Mouse (Mus musculus): Measurements from ENCODE around the gene Olfr129. TPM values are rescaled to one million over a fixed set of nuclear protein-coding genes. Genes with fewer than 3 reads are reported as not detected.

Olfr129 gene
- not detected for total RNA-seq (2023)

DNA sequence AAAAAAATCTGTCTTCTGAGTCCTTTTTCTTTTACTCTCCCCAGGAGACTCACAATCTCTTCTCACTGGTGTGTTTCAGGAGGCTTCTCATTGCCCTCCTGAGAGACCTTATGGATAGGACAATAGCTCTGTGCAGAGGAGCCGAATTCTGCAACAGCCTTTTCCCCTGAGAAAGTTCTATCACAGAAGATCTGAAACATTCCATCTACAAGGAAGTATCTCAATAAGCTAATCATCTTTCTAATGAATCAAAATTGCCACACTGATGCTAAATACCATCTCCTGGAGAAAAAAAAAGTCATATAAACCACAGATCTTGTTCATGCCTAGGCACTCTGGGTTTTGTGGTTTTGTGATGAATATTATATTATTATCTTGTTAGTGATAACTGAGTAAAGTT lies at the start of gene Olfr129:
Gene Olfr129 (minus strand): TSS at position 101 of the 400 bp plus-strand sequence.

DNA sequence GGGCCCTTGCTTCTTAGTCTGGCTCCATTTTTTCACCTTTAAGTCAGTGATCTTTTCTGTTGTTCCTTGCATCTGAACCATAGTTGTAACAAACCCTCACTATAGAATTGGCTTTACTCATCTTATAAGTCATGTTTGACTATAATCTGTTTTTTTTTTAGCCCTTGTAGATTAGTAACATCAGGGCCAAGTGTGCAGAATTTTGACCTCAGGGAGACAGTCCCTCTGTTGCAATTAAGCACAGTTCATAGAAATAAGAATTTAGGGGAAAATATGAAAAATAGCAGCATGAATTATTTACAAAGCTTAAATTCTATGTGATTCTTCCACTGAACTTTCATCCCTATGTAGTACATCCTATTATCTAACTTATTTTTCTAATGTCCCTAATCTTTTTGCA lies 28.7 kb upstream of the Olfr129 start, which contains the start of gene Olfr131:
Gene Olfr131 (minus strand): TSS at position 101 of the 400 bp plus-strand sequence.

DNA sequence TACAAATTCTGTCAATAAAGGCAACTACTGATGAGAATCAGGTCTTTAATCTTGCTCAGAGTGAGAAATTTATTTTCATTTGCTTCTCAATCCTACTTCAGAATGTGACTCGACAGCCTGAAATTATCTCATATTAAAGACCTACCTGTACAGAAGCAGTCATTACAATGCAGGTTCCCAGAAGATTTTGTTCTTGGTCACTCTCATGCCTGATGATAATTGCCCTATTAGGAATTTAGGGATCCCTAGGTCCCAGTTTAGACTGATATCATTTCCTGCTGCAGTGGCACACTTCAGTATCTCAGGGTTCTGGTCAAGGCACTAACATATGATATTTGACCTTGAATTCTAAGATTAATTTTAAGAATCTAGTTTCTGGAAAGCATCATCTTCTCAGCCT lies 3.7 kb upstream of the Olfr129 start, which contains the start of gene Olfr130:
Gene Olfr130 (plus strand): TSS at position 301 of the 400 bp plus-strand sequence.

Other genes starting within 250 kb of the Olfr129 start
- gene Olfr125, start 227.1 kb downstream of the Olfr129 start, total RNA-seq (2023), result not detected
- gene Olfr126, start 212.6 kb downstream of the Olfr129 start, total RNA-seq (2023), result not detected
- gene Olfr127, start 159.6 kb downstream of the Olfr129 start, total RNA-seq (2023), result not detected
- not detected for gene Olfr128, start 139.5 kb downstream of the Olfr129 start, total RNA-seq (2023)
- not detected for gene Olfr761, start 107.0 kb downstream of the Olfr129 start, total RNA-seq (2023)
- not detected for gene Olfr130, start 3.8 kb upstream of the Olfr129 start, total RNA-seq (2023)
- not detected for gene Olfr131, start 28.6 kb upstream of the Olfr129 start, total RNA-seq (2023)
- gene Olfr132, start 74.4 kb upstream of the Olfr129 start, total RNA-seq (2023), result not detected
- gene Olfr133, start 85.2 kb upstream of the Olfr129 start, total RNA-seq (2023), result not detected
- gene Olfr134, start 111.3 kb upstream of the Olfr129 start, total RNA-seq (2023), result not detected
- not detected for gene Olfr135, start 144.3 kb upstream of the Olfr129 start, total RNA-seq (2023)
- not detected for gene Olfr138, start 201.0 kb upstream of the Olfr129 start, total RNA-seq (2023)
- not detected for gene Olfr137, start 247.5 kb upstream of the Olfr129 start, total RNA-seq (2023)